Mouse (Mus musculus) megakaryocyte-erythroid progenitor cell, adult 5-6 weeks (primary cell): ENCODE measurements around the gene Cbr2. TPM values are rescaled to one million over a fixed set of nuclear protein-coding genes. Genes with fewer than 3 reads are reported as not detected.
A peak's percentile ranks its signal among the peaks of the same experiment; 100 is the strongest.

ENCODE experiments used
- ATAC-seq: replicated peaks from 2 replicates; pipeline ENCODE4 v1.8.0; 2016; ENCODE audit warnings: mild to moderate bottlenecking, inconsistent platforms; ENCODE audit not compliant: severe bottlenecking, poor library complexity, low FRiP score, low TSS enrichment
- total RNA-seq, 2 experiments: library from RNA; stranded (forward) in 1 of 2; stranded (reverse) in 1 of 2; fragments of 200-1000, 215-1000 nt in 1 of 2; fragments of >200 nt in 1 of 2; fragmentation: Nextera tagmentation in 1 of 2; gene quantifications; 2 replicates each; pipeline ENCODE4 v1.2.3; 2014 to 2017

The Cbr2 gene
- total RNA-seq, 2 experiments from 2014 or later, result not detected

DNA sequence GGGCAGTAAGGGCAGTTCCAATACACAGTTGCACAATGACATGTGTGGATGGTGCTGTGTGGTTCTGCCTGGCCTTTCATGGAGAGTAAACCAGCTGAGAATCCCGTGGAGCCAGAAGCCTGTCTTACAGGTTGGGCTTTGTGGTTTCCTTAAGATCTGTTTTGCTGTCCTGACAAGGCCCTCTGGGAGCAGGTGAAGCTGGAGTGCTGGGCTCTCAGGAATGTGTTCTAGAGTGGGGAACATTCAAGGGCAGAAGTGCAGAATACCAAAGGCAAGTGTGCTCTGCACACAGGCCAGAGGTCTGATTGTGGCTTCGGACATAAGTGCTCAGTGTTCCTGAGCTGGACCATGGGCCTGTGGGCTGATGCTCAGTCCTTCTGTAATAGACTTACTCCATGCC lies 47.3 kb downstream of the Cbr2 start:
- ATAC-seq, result no peak

DNA sequence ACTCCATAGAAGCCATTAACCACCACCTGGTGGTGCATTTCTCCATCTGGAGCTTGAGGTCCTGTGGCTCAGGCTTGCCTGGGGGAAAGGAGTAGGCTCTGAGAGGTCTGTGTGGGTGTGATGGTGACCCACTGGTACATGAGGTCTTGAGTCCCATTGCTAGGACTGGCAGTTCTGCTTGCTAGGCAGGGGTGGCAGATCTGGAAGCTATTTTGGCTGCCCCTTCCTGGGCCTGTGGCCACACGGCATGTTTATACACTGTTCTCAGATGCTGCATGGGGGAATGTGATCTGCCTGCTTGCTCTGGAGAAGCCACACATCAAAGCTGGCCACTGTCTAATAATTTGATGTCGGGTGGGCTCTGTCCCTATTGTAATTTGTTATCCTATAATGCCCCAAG lies 47.8 kb downstream of the Cbr2 start:
- no peak for ATAC-seq

DNA sequence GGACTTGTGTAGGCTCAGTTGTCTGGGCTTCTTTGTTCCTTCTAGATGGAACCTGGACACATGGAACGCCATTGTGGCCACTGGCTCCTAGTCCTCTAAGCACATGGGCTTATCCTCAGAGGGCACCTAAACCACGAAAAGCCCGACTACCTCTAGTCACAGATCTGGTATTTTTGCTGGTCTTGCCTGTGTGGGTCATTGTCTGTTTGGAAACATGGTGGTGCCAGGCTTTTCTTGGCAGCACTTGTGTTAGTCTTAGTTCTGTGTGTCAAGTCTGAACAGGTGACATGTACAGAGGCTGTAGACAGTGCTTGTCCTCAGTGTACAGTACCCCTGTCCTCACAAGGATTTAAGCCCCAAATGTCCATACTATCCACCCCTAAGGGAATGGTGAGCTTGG lies 48.4 kb downstream of the Cbr2 start:
- ATAC-seq, result no peak

DNA sequence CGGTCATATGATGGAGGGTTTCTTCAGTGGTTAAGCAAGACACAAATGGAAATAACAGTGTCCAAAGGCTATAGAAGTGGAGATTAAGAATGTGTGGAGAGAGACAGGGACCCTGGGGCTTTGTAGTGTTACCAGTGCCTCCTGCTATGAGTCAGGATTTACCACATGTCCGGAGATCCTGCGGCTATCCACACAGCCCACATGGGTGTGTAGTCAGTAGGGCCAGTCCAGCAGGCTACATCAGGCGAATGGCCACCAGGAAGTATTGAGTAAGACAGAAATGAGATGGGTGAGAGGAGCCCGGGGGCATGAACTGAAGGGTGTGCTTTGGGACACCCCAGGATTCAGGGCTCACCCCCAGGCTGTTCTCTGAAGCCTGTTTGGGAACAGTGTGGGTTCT lies 49.2 kb downstream of the Cbr2 start:
- no peak for ATAC-seq

DNA sequence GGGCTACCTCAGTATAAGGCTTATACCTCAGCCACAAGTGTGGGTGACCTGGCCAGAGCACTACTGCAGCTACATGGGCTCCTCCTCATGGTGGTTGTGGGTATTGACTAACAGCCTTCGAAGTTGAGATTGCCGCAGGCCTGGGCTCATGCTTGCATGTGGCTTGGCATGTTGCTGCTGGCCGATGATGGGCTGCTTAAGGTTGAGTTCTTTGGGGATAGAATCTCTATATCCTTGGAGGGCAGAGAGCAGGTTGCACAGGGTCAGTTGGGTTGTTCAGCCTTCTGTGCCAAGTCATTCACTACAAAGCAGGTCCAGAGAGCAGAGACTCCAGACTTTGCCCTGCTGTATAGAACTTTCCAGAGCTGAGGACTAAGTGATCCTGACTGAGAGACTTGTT lies 52.0 kb downstream of the Cbr2 start:
- ATAC-seq, result peak; percentile 80

Other genes starting within 250 kb of the Cbr2 start
- 165 and 221 TPM in 2 replicates for gene Mrpl12, start 247.5 kb downstream of the Cbr2 start, total RNA-seq (2014; fragmentation: Nextera tagmentation)
- gene Mrpl12, start 247.5 kb downstream of the Cbr2 start, total RNA-seq (2017), result 151 and 192 TPM in 2 replicates
- gene Slc25a10, start 240.3 kb downstream of the Cbr2 start, total RNA-seq (2014; fragmentation: Nextera tagmentation), result 16.9 and 27.2 TPM in 2 replicates
- gene Slc25a10, start 240.3 kb downstream of the Cbr2 start, total RNA-seq (2017), result 17.6 and 18.8 TPM in 2 replicates
- gene Gcgr, start 201.4 kb downstream of the Cbr2 start, total RNA-seq (2014; fragmentation: Nextera tagmentation), result not detected in 2 replicates
- gene Gcgr, start 201.4 kb downstream of the Cbr2 start, total RNA-seq (2017), result not detected in 2 replicates
- 60.4 and 62.7 TPM in 2 replicates for gene Mcrip1, start 182.4 kb downstream of the Cbr2 start, total RNA-seq (2014; fragmentation: Nextera tagmentation)
- gene Mcrip1, start 182.4 kb downstream of the Cbr2 start, total RNA-seq (2017), result 18.5 and 18.8 TPM in 2 replicates
- not detected in 2 replicates for gene Ppp1r27, start 181.0 kb downstream of the Cbr2 start, total RNA-seq (2014; fragmentation: Nextera tagmentation)
- not detected in 2 replicates for gene Ppp1r27, start 181.0 kb downstream of the Cbr2 start, total RNA-seq (2017)
- gene P4hb, start 158.9 kb downstream of the Cbr2 start, total RNA-seq (2014; fragmentation: Nextera tagmentation), result 236 and 270 TPM in 2 replicates
- 334 and 373 TPM in 2 replicates for gene P4hb, start 158.9 kb downstream of the Cbr2 start, total RNA-seq (2017)
- 248 and 334 TPM in 2 replicates for gene Arhgdia, start 150.5 kb downstream of the Cbr2 start, total RNA-seq (2014; fragmentation: Nextera tagmentation)
- 96.3 and 154 TPM in 2 replicates for gene Arhgdia, start 150.5 kb downstream of the Cbr2 start, total RNA-seq (2017)
- 157 and 232 TPM in 2 replicates for gene Alyref, start 133.7 kb downstream of the Cbr2 start, total RNA-seq (2014; fragmentation: Nextera tagmentation)
- gene Alyref, start 133.7 kb downstream of the Cbr2 start, total RNA-seq (2017), result 208 and 278 TPM in 2 replicates
- 84.0 and 110 TPM in 2 replicates for gene Anapc11, start 133.7 kb downstream of the Cbr2 start, total RNA-seq (2014; fragmentation: Nextera tagmentation)
- 21.9 and 27.6 TPM in 2 replicates for gene Anapc11, start 133.7 kb downstream of the Cbr2 start, total RNA-seq (2017)
- 3.3 TPM in 1 of 2 replicates, not detected in the other for gene Npb, start 123.6 kb downstream of the Cbr2 start, total RNA-seq (2014; fragmentation: Nextera tagmentation)
- gene Npb, start 123.6 kb downstream of the Cbr2 start, total RNA-seq (2017), result not detected in 2 replicates
- gene Pcyt2, start 114.2 kb downstream of the Cbr2 start, total RNA-seq (2014; fragmentation: Nextera tagmentation), result 74.6 and 87.3 TPM in 2 replicates
- gene Pcyt2, start 114.2 kb downstream of the Cbr2 start, total RNA-seq (2017), result 28.5 and 29.6 TPM in 2 replicates
- gene Sirt7, start 106.9 kb downstream of the Cbr2 start, total RNA-seq (2014; fragmentation: Nextera tagmentation), result 62.8 and 79.3 TPM in 2 replicates
- gene Sirt7, start 106.9 kb downstream of the Cbr2 start, total RNA-seq (2017), result 39.8 and 48.3 TPM in 2 replicates
- 26.0 and 31.6 TPM in 2 replicates for gene Mafg, start 98.5 kb downstream of the Cbr2 start, total RNA-seq (2014; fragmentation: Nextera tagmentation)
- gene Mafg, start 98.5 kb downstream of the Cbr2 start, total RNA-seq (2017), result 11.7 and 12.2 TPM in 2 replicates
- 0.13 and 1.1 TPM in 2 replicates for gene Pycr1, start 88.3 kb downstream of the Cbr2 start, total RNA-seq (2014; fragmentation: Nextera tagmentation)
- 1.5 TPM in 1 of 2 replicates, not detected in the other for gene Pycr1, start 88.3 kb downstream of the Cbr2 start, total RNA-seq (2017)
- gene Myadml2, start 84.0 kb downstream of the Cbr2 start, total RNA-seq (2014; fragmentation: Nextera tagmentation), result 6.3 TPM in 1 of 2 replicates, not detected in the other
- gene Myadml2, start 84.0 kb downstream of the Cbr2 start, total RNA-seq (2017), result not detected in 2 replicates
- gene Notum, start 70.9 kb downstream of the Cbr2 start, total RNA-seq (2014; fragmentation: Nextera tagmentation), result not detected in 2 replicates
- not detected in 2 replicates for gene Notum, start 70.9 kb downstream of the Cbr2 start, total RNA-seq (2017)
- gene Aspscr1, start 59.1 kb downstream of the Cbr2 start, total RNA-seq (2014; fragmentation: Nextera tagmentation), result 79.5 and 108 TPM in 2 replicates
- 15.5 and 52.7 TPM in 2 replicates for gene Aspscr1, start 59.1 kb downstream of the Cbr2 start, total RNA-seq (2017)
- 132 and 157 TPM in 2 replicates for gene Cenpx, start 18.4 kb downstream of the Cbr2 start, total RNA-seq (2014; fragmentation: Nextera tagmentation)
- gene Cenpx, start 18.4 kb downstream of the Cbr2 start, total RNA-seq (2017), result 95.0 and 99.4 TPM in 2 replicates
- gene Lrrc45, start 18.2 kb downstream of the Cbr2 start, total RNA-seq (2014; fragmentation: Nextera tagmentation), result 25.3 and 34.4 TPM in 2 replicates
- 37.0 and 38.1 TPM in 2 replicates for gene Lrrc45, start 18.2 kb downstream of the Cbr2 start, total RNA-seq (2017)
- 1.6 and 2.9 TPM in 2 replicates for gene Rac3, start 10.6 kb downstream of the Cbr2 start, total RNA-seq (2014; fragmentation: Nextera tagmentation)
- gene Rac3, start 10.6 kb downstream of the Cbr2 start, total RNA-seq (2017), result not detected in 2 replicates
- gene Dcxr, start 4.8 kb downstream of the Cbr2 start, total RNA-seq (2014; fragmentation: Nextera tagmentation), result 12.7 and 14.9 TPM in 2 replicates
- gene Dcxr, start 4.8 kb downstream of the Cbr2 start, total RNA-seq (2017), result 6.2 and 10.2 TPM in 2 replicates
- 2.5 and 12.0 TPM in 2 replicates for gene Hmga1b, start 30.7 kb upstream of the Cbr2 start, total RNA-seq (2014; fragmentation: Nextera tagmentation)
- 8.7 and 10.9 TPM in 2 replicates for gene Hmga1b, start 30.7 kb upstream of the Cbr2 start, total RNA-seq (2017)
- 43.1 and 47.2 TPM in 2 replicates for gene Rfng, start 52.1 kb upstream of the Cbr2 start, total RNA-seq (2014; fragmentation: Nextera tagmentation)
- gene Rfng, start 52.1 kb upstream of the Cbr2 start, total RNA-seq (2017), result 4.8 and 9.5 TPM in 2 replicates
- gene Gps1, start 52.2 kb upstream of the Cbr2 start, total RNA-seq (2014; fragmentation: Nextera tagmentation), result 107 TPM in 2 replicates
- gene Gps1, start 52.2 kb upstream of the Cbr2 start, total RNA-seq (2017), result 103 and 119 TPM in 2 replicates
- 150 TPM in 2 replicates for gene Dus1l, start 64.3 kb upstream of the Cbr2 start, total RNA-seq (2014; fragmentation: Nextera tagmentation)
- gene Dus1l, start 64.3 kb upstream of the Cbr2 start, total RNA-seq (2017), result 68.4 and 87.6 TPM in 2 replicates
- 92.0 and 92.3 TPM in 2 replicates for gene Fasn, start 92.4 kb upstream of the Cbr2 start, total RNA-seq (2014; fragmentation: Nextera tagmentation)
- 27.2 and 34.0 TPM in 2 replicates for gene Fasn, start 92.4 kb upstream of the Cbr2 start, total RNA-seq (2017)
- 9.0 and 14.0 TPM in 2 replicates for gene Ccdc57, start 200.8 kb upstream of the Cbr2 start, total RNA-seq (2014; fragmentation: Nextera tagmentation)
- 6.4 and 6.8 TPM in 2 replicates for gene Ccdc57, start 200.8 kb upstream of the Cbr2 start, total RNA-seq (2017)
- gene Slc16a3, start 216.4 kb upstream of the Cbr2 start, total RNA-seq (2014; fragmentation: Nextera tagmentation), result 0.15 and 1.9 TPM in 2 replicates
- gene Slc16a3, start 216.4 kb upstream of the Cbr2 start, total RNA-seq (2017), result 2.1 and 3.2 TPM in 2 replicates